Mouse (Mus musculus) heart, embryonic 13.5 days (tissue): ENCODE results near the gene Ddx56. TPM values are rescaled to one million over a fixed set of nuclear protein-coding genes. Genes with fewer than 3 reads are reported as not detected.
A peak's percentile ranks its signal among the peaks of the same experiment; 100 is the strongest.

Experiments used
- ATAC-seq: fragments of 200-750 bp; cut with Nextera tagmentation; 2 replicates; pipeline ENCODE4 v1.8.0; 2017; ENCODE audit warnings: moderate TSS enrichment; ENCODE audit not compliant: insufficient number of reproducible peaks, low FRiP score, low TSS enrichment; ENCODE audit errors: extremely low read depth
- H3K27ac ChIP-seq: fragments of 300-500 bp; sonication (generic); replicated peaks from 2 replicates; pipeline ENCODE4 v1.5.1; 2015; ENCODE audit warnings: moderate library complexity, mild to moderate bottlenecking, inconsistent platforms
- H3K27me3 ChIP-seq: fragments of 300-500 bp; sonication (generic); replicated peaks from 2 replicates; pipeline ENCODE4 v1.6.1; 2015; ENCODE audit warnings: mild to moderate bottlenecking, inconsistent platforms
- H3K36me3 ChIP-seq: fragments of 300-500 bp; sonication (generic); 2 replicates; pipeline ENCODE4 v1.6.1; 2015; ENCODE audit warnings: mild to moderate bottlenecking, inconsistent platforms
- H3K4me1 ChIP-seq: fragments of 300-500 bp; sonication (generic); 2 replicates; pipeline ENCODE4 v1.6.1; 2015; ENCODE audit warnings: inconsistent platforms
- H3K4me2 ChIP-seq: fragments of 300-500 bp; sonication (generic); 2 replicates; pipeline ENCODE4 v1.6.1; 2015; ENCODE audit warnings: inconsistent platforms, mild to moderate bottlenecking, moderate library complexity
- H3K4me3 ChIP-seq: fragments of 300-500 bp; sonication (generic); 2 replicates; pipeline ENCODE4 v1.5.1; 2015; ENCODE audit warnings: moderate library complexity, mild to moderate bottlenecking, inconsistent platforms
- H3K9ac ChIP-seq: fragments of 300-500 bp; sonication (generic); 2 replicates; pipeline ENCODE4 v1.6.1; 2015; ENCODE audit warnings: inconsistent platforms, mild to moderate bottlenecking, moderate library complexity
- H3K9me3 ChIP-seq: fragments of 300-500 bp; sonication (generic); 2 replicates; pipeline ENCODE4 v1.6.1; 2016; ENCODE audit warnings: inconsistent platforms
- WGBS: fragments of 180-500 bp; shearing (Covaris S2); methylation state at CpG from one replicate; pipeline ENCODE4 v1.1.7; 2015; ENCODE audit warnings: mixed read lengths; 5-methylcytosine and 5-hydroxymethylcytosine counted together
- polyA plus RNA-seq: library from polyadenylated mRNA; unstranded; fragments of >200 nt; fragmentation: Nextera tagmentation; extraction: Ambion mirVana; gene quantifications from 2 replicates; pipeline ENCODE4 v1.2.1, GENCODE M21; 2015

Gene Ddx56
- 59.4 and 60.0 TPM in 2 replicates for polyA plus RNA-seq

DNA sequence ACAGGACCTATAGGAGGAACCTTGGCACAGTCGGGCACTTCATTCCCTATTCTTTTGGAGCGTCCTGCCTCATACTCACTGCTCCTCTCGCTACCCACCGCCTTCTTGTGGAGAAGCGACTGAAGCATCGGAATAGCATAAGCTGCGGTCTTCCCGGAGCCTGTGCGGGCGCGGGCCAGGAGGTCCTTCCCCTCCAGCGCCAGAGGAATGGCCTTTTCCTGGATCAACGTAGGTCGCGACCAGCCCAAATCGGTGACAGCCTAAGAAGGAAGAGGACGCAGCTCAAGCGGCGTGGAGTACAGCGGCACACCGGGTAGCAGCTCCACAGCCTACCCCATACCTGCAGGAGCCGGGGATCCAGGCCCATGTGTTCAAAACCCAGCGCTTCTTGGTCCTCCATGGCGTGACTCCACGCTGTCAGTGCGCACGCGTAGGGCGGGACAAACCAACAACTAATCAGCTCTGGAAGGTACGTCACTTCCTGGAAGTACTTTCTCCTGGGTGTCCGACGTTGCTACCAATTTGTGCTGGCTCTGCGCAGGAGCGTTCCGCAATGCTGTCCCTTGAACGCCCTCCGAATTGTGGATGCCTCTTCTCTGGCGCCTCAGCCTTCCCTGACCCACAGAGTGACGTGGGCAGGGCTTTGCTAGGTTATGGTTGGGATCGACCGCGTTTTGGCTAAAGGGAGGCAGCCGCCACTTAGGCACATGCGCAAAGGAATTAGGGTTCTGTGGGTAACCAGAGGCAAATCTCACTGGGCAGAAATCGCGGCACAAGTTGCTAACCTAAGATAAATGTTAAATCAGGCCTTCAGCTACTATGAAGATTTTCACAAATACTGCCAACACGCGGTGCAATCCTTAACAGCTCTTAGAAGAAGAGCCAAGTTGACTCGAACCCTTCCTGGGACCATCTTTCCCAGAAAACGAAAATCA, at the start of gene Ddx56:
Ddx56 (minus strand) TSS at position 453 of the 935 bp plus-strand sequence.
- peak; percentile 89 for ATAC-seq
- H3K9ac ChIP-seq: peak within 1 kb of the TSS; percentile 96
- H3K27ac ChIP-seq: peak within 1 kb of the TSS; percentile 94
- no peaks in the 10 kb centered on the region for H3K9me3 ChIP-seq
- no peaks in the 10 kb centered on the region for H3K27me3 ChIP-seq
- WGBS: 2% methylated on average over 50 of the region's 50 CpGs
- H3K4me2 ChIP-seq: peak within 1 kb of the TSS; percentile 82
- H3K36me3 ChIP-seq: peaks cover 64% of the 10 kb centered on the region
- H3K4me3 ChIP-seq: peak within 1 kb of the TSS; percentile 97
- peaks cover 10% of the 10 kb centered on the region for H3K4me1 ChIP-seq

DNA sequence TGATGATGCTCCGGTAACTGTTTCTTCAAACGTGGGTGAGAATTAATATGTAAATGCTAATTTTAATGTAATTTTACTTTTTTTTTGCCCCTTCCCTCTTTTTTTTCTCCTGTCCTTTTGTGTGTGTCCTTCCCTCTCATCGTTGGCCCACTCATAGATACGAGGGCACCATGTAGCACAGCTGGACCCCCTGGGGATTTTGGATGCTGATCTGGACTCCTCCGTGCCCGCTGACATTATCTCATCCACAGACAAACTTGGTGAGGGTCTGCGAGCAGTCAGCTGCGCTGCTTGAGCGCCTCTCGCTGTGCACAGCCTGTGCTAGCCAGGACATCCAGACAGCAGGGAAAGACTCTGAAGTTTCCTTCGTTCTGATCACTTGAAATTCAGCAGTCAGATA, 49.2 kb upstream of the Ddx56 start:
- Histone ChIP-seq H3K36me3 (peaks cover 94% of the 10 kb centered on the region), H3K9me3 (no peaks in the 10 kb centered on the region), H3K9ac (no peak overlapping the region), H3K4me3 (no peak overlapping the region), H3K4me1 (no peaks in the 10 kb centered on the region), H3K27ac (no peak overlapping the region), H3K4me2 (no peak overlapping the region), H3K27me3 (no peaks in the 10 kb centered on the region)
- no peak for ATAC-seq
- 90% methylated on average over 11 of the region's 11 CpGs for WGBS

DNA sequence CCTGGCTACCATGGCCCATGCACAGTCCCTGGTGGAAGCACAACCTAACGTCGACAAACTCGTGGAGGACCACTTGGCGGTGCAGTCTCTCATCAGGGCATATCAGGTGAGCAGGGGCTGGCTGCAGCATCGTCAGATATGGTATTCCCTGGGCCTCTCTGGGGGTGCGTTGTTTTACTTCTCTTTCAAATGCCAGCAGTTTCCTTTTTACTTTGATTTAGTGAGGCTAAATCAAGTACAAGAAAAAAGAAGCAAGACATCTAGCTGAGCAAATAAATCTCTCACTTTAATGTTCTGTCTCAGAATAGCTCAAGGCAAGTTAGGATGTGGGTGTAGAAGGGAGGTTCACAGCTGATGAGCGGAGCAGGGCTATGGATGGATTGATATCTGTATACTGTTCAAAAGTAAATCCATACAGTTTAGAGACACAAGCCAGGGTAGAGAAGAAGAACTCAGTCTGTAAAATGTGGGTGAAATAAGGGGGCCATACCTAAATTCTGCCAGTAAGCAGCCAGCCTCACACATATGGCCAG, 46.4 kb upstream of the Ddx56 start:
- no peaks in the 10 kb centered on the region for H3K9me3 ChIP-seq
- no peak overlapping the region for H3K9ac ChIP-seq
- 84% methylated on average over 7 of the region's 7 CpGs for WGBS
- H3K4me3 ChIP-seq: no peak overlapping the region
- no peaks in the 10 kb centered on the region for H3K27me3 ChIP-seq
- ATAC-seq: no peak
- peaks cover 94% of the 10 kb centered on the region for H3K36me3 ChIP-seq
- H3K27ac ChIP-seq: no peak overlapping the region
- H3K4me1 ChIP-seq: no peaks in the 10 kb centered on the region
- no peak overlapping the region for H3K4me2 ChIP-seq

DNA sequence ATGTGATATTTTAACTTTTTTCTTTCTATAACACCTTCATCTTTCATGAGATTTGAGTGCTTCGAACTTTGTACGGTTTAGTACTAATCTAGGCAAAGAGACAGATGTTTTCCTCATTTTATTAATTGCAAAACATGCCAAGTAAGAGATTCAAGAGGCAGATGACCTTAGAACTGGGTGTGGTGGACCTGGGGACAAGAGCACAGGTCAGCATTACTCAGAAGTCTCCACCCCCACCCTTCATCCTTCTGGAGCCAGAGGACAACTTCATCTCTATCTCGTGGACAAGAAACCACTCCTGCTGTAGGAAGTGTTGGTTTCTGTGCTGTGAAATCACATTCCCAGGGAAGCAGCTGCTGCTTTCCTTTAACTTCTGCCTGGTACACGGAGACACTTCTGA, 40.6 kb upstream of the Ddx56 start:
- Histone ChIP-seq H3K4me1 (no peaks in the 10 kb centered on the region), H3K27me3 (no peaks in the 10 kb centered on the region), H3K36me3 (peaks cover 90% of the 10 kb centered on the region), H3K4me3 (no peak overlapping the region), H3K27ac (no peak overlapping the region), H3K9me3 (no peaks in the 10 kb centered on the region), H3K9ac (no peak overlapping the region), H3K4me2 (no peak overlapping the region)
- no peak for ATAC-seq
- 79% methylated on average over 4 of the region's 4 CpGs for WGBS

DNA sequence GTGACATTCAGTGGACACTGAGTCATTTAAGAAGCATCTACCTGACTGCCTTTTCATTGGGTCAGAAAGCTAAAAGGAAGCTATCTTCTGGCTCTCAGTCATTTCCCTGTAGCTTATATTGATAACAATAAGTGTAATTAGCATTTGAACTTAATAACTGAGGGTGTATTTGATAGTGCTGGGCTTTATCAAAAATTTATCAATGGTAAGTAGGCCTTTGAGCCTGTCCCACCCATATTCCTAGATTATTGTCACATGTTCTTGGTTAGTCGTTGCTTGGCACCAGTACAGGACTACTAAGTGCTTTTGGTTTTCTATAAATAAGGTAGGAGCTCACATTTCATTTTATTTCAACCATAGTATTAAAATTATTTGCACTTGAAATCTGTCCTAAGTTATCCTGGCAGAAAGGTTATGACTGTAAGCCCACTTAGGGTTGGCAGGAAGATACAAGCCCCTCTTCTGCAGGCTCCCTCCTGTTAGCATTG, 38.4 kb upstream of the Ddx56 start:
- Histone ChIP-seq H3K9ac (no peak overlapping the region), H3K27me3 (no peaks in the 10 kb centered on the region), H3K36me3 (peaks cover 90% of the 10 kb centered on the region), H3K9me3 (no peaks in the 10 kb centered on the region), H3K4me1 (no peaks in the 10 kb centered on the region), H3K4me2 (no peak overlapping the region), H3K27ac (no peak overlapping the region), H3K4me3 (no peak overlapping the region)
- 64% methylated on average over 1 of the region's 1 CpGs for WGBS
- no peak for ATAC-seq

DNA sequence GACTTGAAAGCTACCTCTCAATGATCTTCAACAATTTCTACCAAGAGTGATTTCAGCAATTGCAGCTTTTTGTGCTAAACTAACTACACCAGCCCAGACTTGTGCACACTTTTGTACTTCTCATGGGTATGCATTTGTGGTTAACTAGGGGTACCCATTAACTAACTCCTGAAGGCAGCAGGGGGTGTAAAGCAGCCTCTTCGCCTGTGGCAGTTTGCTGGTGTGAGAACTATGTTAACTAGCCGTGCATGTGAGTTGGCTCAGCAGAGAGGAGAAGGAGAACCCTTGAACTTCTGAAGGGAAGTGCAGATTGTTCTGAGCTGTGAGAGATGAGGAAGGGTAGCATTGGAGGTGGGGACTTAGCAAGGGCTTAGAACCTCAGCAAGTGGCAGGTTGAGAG, 35.2 kb upstream of the Ddx56 start:
- no peaks in the 10 kb centered on the region for H3K27me3 ChIP-seq
- peaks cover 91% of the 10 kb centered on the region for H3K36me3 ChIP-seq
- no peaks in the 10 kb centered on the region for H3K4me1 ChIP-seq
- 82% methylated on average over 2 of the region's 2 CpGs for WGBS
- ATAC-seq: no peak
- no peak overlapping the region for H3K4me3 ChIP-seq
- no peak overlapping the region for H3K4me2 ChIP-seq
- no peak overlapping the region for H3K27ac ChIP-seq
- H3K9me3 ChIP-seq: no peaks in the 10 kb centered on the region
- no peak overlapping the region for H3K9ac ChIP-seq

DNA sequence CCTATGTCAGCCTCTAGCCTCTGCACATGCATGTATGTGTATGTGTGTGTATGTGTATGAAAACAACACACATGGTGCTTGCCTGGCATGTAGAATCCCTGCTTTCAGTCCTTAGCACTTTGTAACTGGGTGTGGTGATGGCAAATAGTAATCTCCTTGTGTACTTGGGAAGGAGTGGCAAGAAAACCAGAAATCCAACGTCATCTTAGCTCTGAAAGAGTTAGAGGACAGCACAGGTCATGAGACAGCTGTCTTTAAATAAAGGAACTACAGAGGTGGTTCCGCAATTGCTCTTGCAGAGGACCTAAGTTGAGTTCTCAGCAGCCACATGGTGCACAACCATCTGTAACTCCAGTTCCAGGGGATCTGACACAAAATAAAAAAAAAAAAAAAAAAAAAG, 31.9 kb upstream of the Ddx56 start:
- Histone ChIP-seq H3K36me3 (peaks cover 70% of the 10 kb centered on the region), H3K4me2 (no peak overlapping the region), H3K9me3 (no peaks in the 10 kb centered on the region), H3K27me3 (no peaks in the 10 kb centered on the region), H3K4me3 (no peak overlapping the region), H3K4me1 (peaks cover 12% of the 10 kb centered on the region), H3K9ac (no peak overlapping the region), H3K27ac (no peak overlapping the region)
- WGBS: 85% methylated on average over 2 of the region's 2 CpGs
- ATAC-seq: no peak

DNA sequence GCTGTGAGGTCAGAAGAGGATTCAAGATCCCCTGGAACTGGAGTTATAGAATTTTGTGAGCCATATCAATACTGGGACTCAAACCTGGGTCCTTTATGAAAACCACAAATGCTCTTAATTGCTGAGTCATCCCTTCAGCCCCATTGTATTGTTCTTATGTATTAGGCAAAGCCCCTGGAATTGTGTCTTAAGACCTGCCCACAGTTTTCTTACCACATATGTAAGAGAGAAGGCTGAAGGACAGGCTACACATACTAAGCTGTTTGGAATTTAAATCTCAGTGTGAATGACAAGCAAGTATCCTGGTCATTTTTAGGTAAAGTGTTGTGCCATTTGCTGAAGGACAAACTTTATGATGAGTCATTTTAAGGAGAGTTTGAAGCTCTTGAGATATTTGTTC, 28.5 kb upstream of the Ddx56 start:
- no peak overlapping the region for H3K27ac ChIP-seq
- H3K4me3 ChIP-seq: no peak overlapping the region
- no peaks in the 10 kb centered on the region for H3K9me3 ChIP-seq
- no peak overlapping the region for H3K9ac ChIP-seq
- H3K4me2 ChIP-seq: no peak overlapping the region
- H3K4me1 ChIP-seq: peaks cover 33% of the 10 kb centered on the region
- ATAC-seq: no peak
- H3K36me3 ChIP-seq: peaks cover 44% of the 10 kb centered on the region
- no peaks in the 10 kb centered on the region for H3K27me3 ChIP-seq

DNA sequence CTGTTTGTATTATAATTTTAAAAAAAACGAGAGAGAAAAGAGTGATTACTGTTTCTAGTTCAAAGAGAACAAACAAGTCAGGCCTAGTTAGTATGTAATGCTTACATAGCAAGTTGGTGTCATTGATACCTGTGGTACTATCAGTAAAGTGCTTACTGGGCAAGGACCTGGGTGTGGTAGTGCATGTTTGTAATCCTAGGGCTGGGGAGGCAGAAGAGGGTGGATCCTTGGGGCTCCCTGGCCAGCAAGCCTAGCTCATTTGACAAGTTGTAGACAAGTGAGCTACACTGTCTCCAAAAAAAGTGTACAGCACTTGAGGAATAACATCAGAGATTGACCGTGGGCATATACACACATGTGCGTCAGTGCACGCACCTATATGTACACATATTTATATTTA, 27.1 kb upstream of the Ddx56 start:
- H3K9ac ChIP-seq: no peak overlapping the region
- no peaks in the 10 kb centered on the region for H3K27me3 ChIP-seq
- H3K4me3 ChIP-seq: no peak overlapping the region
- no peak for ATAC-seq
- peaks cover 38% of the 10 kb centered on the region for H3K4me1 ChIP-seq
- no peaks in the 10 kb centered on the region for H3K9me3 ChIP-seq
- peak overlapping the region; percentile 72 for H3K4me2 ChIP-seq
- peaks cover 29% of the 10 kb centered on the region for H3K36me3 ChIP-seq
- WGBS: 82% methylated on average over 4 of the region's 4 CpGs
- no peak overlapping the region for H3K27ac ChIP-seq

DNA sequence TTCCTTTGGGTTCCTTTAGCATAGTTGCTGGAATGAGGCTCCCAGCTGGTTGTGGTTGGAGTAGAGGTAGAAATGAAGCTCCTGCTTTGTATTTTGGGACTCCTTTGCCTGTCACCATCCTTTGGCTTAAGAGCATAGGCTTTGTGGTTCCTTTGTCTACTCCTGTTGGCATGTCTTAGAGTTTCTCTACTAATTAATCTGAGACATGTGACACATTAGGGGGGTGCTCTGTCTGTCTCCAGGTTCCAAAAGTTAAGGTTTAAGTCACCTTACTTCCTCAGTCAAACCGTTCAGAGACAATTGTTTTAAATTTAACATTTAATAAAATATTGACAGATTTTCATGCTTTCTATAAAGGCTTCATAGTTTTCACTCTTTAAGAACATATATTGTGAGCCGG, 26.0 kb upstream of the Ddx56 start:
- Histone ChIP-seq H3K4me1 (peaks cover 38% of the 10 kb centered on the region), H3K9me3 (no peaks in the 10 kb centered on the region), H3K27ac (no peak overlapping the region), H3K4me3 (peak overlapping the region; percentile 77; the same call in 1 of the 2 replicates), H3K9ac (no peak overlapping the region), H3K36me3 (peaks cover 19% of the 10 kb centered on the region), H3K27me3 (no peaks in the 10 kb centered on the region), H3K4me2 (peak overlapping the region; percentile 72)
- WGBS: 87% methylated on average over 2 of the region's 2 CpGs
- no peak for ATAC-seq

DNA sequence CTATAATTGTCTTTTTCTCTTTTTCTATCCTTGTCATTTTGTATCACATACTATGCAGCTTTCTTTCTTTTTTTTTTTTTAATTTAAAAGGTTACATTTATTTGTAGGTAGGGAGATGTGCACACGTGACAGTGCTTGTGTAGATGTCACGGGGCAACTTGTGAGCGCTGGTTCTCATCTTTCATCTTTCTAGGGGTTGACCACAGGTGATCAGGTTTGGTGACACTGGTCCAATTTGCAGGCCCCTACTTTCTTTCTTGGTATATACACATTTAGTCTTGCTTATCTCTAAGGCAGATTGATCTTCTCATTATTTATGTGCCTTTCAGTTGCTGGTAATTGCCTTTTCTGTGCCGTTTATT, 25.4 kb upstream of the Ddx56 start:
- Histone ChIP-seq H3K9me3 (no peaks in the 10 kb centered on the region), H3K9ac (peak overlapping the region; percentile 89), H3K27ac (peak overlapping the region; percentile 94), H3K27me3 (no peaks in the 10 kb centered on the region), H3K4me1 (peaks cover 38% of the 10 kb centered on the region), H3K4me2 (peak overlapping the region; percentile 72), H3K36me3 (peaks cover 13% of the 10 kb centered on the region), H3K4me3 (peak overlapping the region; percentile 77)
- ATAC-seq: no peak
- WGBS: 84% methylated on average over 4 of the region's 4 CpGs
